Mouse (Mus musculus): ENCODE measurements around the gene Ddi2. TPM values are rescaled to one million over a fixed set of nuclear protein-coding genes. Genes with fewer than 3 reads are reported as not detected.

Ddi2 gene
- polyA plus RNA-seq, 1 experiment, result 21.1 TPM

- Histone ChIP-seq H3K4me1 (ENCODE audit: control insufficient read depth, insufficient read depth, low read length) (no peaks in the 10 kb centered on the region), H3K27me3 (ENCODE audit: control insufficient read depth, insufficient read depth, low read length) (no peaks in the 10 kb centered on the region), H3K27ac (ENCODE audit: insufficient read depth, low read length) (no peak overlapping the region), H3K4me3 (replicated peaks; ENCODE audit: insufficient read depth, low read depth, low read length) (no peak overlapping the region)
- 91% methylated on average over 2 of the region's 2 CpGs for WGBS
- TF ChIP-seq CTCF (IDR thresholded peaks at IDR 0.05; ENCODE audit: borderline replicate concordance, insufficient read depth, low read depth, low read length), result no peak
- no peak for DNase-seq
Observed at GRCm38 (mm10) chr4:141708971-141709370, 14.2 kb downstream of the Ddi2 start.

GRCm38 (mm10) chr4:141708005-141708404, 15.2 kb downstream of the Ddi2 start:
- Histone ChIP-seq H3K27ac (ENCODE audit: insufficient read depth, low read length) (no peak overlapping the region), H3K4me1 (ENCODE audit: control insufficient read depth, insufficient read depth, low read length) (no peaks in the 10 kb centered on the region), H3K4me3 (replicated peaks; ENCODE audit: insufficient read depth, low read depth, low read length) (no peak overlapping the region), H3K27me3 (ENCODE audit: control insufficient read depth, insufficient read depth, low read length) (no peaks in the 10 kb centered on the region)
- WGBS, result 75% methylated on average over 7 of the region's 7 CpGs
- TF ChIP-seq POLR2A (IDR thresholded peaks at IDR 0.05; ENCODE audit: borderline replicate concordance, insufficient read depth, low read length), result no peak
- TF ChIP-seq CTCF (IDR thresholded peaks at IDR 0.05; ENCODE audit: borderline replicate concordance, insufficient read depth, low read depth, low read length), result no peak
- DNase-seq, result no peak

GRCm38 (mm10) chr4:141705331-141705730, 17.9 kb downstream of the Ddi2 start:
- WGBS, result 27% methylated on average over 4 of the region's 4 CpGs
- TF ChIP-seq POLR2A (IDR thresholded peaks at IDR 0.05; ENCODE audit: borderline replicate concordance, insufficient read depth, low read length) (no peak), CTCF (IDR thresholded peaks at IDR 0.05; ENCODE audit: borderline replicate concordance, insufficient read depth, low read depth, low read length) (no peak)
- no peak for DNase-seq
- Histone ChIP-seq H3K4me3 (replicated peaks; ENCODE audit: insufficient read depth, low read depth, low read length) (no peak overlapping the region), H3K4me1 (ENCODE audit: control insufficient read depth, insufficient read depth, low read length) (no peaks in the 10 kb centered on the region), H3K27me3 (ENCODE audit: control insufficient read depth, insufficient read depth, low read length) (no peaks in the 10 kb centered on the region), H3K27ac (ENCODE audit: insufficient read depth, low read length) (no peak overlapping the region)

- Histone ChIP-seq H3K4me1 (ENCODE audit: control insufficient read depth, insufficient read depth, low read length) (no peaks in the 10 kb centered on the region), H3K27me3 (ENCODE audit: control insufficient read depth, insufficient read depth, low read length) (no peaks in the 10 kb centered on the region), H3K27ac (ENCODE audit: insufficient read depth, low read length) (no peak overlapping the region), H3K4me3 (replicated peaks; ENCODE audit: insufficient read depth, low read depth, low read length) (no peak overlapping the region)
- 77% methylated on average over 2 of the region's 2 CpGs for WGBS
- no peak for TF ChIP-seq POLR2A (IDR thresholded peaks at IDR 0.05; ENCODE audit: borderline replicate concordance, insufficient read depth, low read length)
- no peak for TF ChIP-seq CTCF (IDR thresholded peaks at IDR 0.05; ENCODE audit: borderline replicate concordance, insufficient read depth, low read depth, low read length)
- no peak for DNase-seq
Observed at GRCm38 (mm10) chr4:141704625-141705024, 18.6 kb downstream of the Ddi2 start.

- no peak overlapping the region for H3K27ac ChIP-seq (ENCODE audit: insufficient read depth, low read length)
- no peak overlapping the region for H3K4me3 ChIP-seq (replicated peaks; ENCODE audit: insufficient read depth, low read depth, low read length)
- H3K4me1 ChIP-seq (ENCODE audit: control insufficient read depth, insufficient read depth, low read length), result no peaks in the 10 kb centered on the region
- no peak for DNase-seq
- no peaks in the 10 kb centered on the region for H3K27me3 ChIP-seq (ENCODE audit: control insufficient read depth, insufficient read depth, low read length)
- 30% methylated on average over 8 of the region's 8 CpGs for WGBS
- TF ChIP-seq CTCF (IDR thresholded peaks at IDR 0.05; ENCODE audit: borderline replicate concordance, insufficient read depth, low read depth, low read length) (no peak), POLR2A (IDR thresholded peaks at IDR 0.05; ENCODE audit: borderline replicate concordance, insufficient read depth, low read length) (no peak)
Observed at GRCm38 (mm10) chr4:141694719-141695118, 28.5 kb downstream of the Ddi2 start.

GRCm38 (mm10) chr4:141688505-141688904, 34.7 kb downstream of the Ddi2 start:
- 94% methylated on average over 8 of the region's 8 CpGs for WGBS
- no peak overlapping the region for H3K27ac ChIP-seq (ENCODE audit: insufficient read depth, low read length)
- DNase-seq, result no peak
- TF ChIP-seq POLR2A (IDR thresholded peaks at IDR 0.05; ENCODE audit: borderline replicate concordance, insufficient read depth, low read length) (no peak), CTCF (IDR thresholded peaks at IDR 0.05; ENCODE audit: borderline replicate concordance, insufficient read depth, low read depth, low read length) (no peak)
- H3K27me3 ChIP-seq (ENCODE audit: control insufficient read depth, insufficient read depth, low read length), result no peaks in the 10 kb centered on the region
- no peaks in the 10 kb centered on the region for H3K4me1 ChIP-seq (ENCODE audit: control insufficient read depth, insufficient read depth, low read length)
- H3K4me3 ChIP-seq (replicated peaks; ENCODE audit: insufficient read depth, low read depth, low read length), result no peak overlapping the region

- Histone ChIP-seq H3K27ac (ENCODE audit: insufficient read depth, low read length) (no peak overlapping the region), H3K4me3 (replicated peaks; ENCODE audit: insufficient read depth, low read depth, low read length) (no peak overlapping the region), H3K4me1 (ENCODE audit: control insufficient read depth, insufficient read depth, low read length) (peaks cover 5% of the 10 kb centered on the region), H3K27me3 (ENCODE audit: control insufficient read depth, insufficient read depth, low read length) (no peaks in the 10 kb centered on the region)
- no peak for DNase-seq
- TF ChIP-seq CTCF (IDR thresholded peaks at IDR 0.05; ENCODE audit: borderline replicate concordance, insufficient read depth, low read depth, low read length) (no peak), POLR2A (IDR thresholded peaks at IDR 0.05; ENCODE audit: borderline replicate concordance, insufficient read depth, low read length) (no peak)
- 77% methylated on average over 8 of the region's 8 CpGs for WGBS
Observed at GRCm38 (mm10) chr4:141686525-141686924, 36.7 kb downstream of the Ddi2 start.

- H3K27me3 ChIP-seq (ENCODE audit: control insufficient read depth, insufficient read depth, low read length), result no peaks in the 10 kb centered on the region
- H3K4me1 ChIP-seq (ENCODE audit: control insufficient read depth, insufficient read depth, low read length), result peaks cover 5% of the 10 kb centered on the region
- TF ChIP-seq POLR2A (IDR thresholded peaks at IDR 0.05; ENCODE audit: borderline replicate concordance, insufficient read depth, low read length) (no peak), CTCF (IDR thresholded peaks at IDR 0.05; ENCODE audit: borderline replicate concordance, insufficient read depth, low read depth, low read length) (no peak)
- 65% methylated on average over 3 of the region's 3 CpGs for WGBS
- no peak for DNase-seq
- H3K27ac ChIP-seq (ENCODE audit: insufficient read depth, low read length), result no peak overlapping the region
- H3K4me3 ChIP-seq (replicated peaks; ENCODE audit: insufficient read depth, low read depth, low read length), result no peak overlapping the region
Observed at GRCm38 (mm10) chr4:141686093-141686492, 37.1 kb downstream of the Ddi2 start.
